Mouse (Mus musculus) megakaryocyte progenitor cell, adult 5-6 weeks (primary cell): Measurements from ENCODE around the gene Limd1. TPM values are rescaled to one million over a fixed set of nuclear protein-coding genes. Genes with fewer than 3 reads are reported as not detected.

Experiments
- ATAC-seq: replicated peaks from 2 replicates; pipeline ENCODE4 v1.8.0; 2016; ENCODE audit warnings: mild to moderate bottlenecking, moderate TSS enrichment, inconsistent platforms; ENCODE audit not compliant: poor library complexity
- total RNA-seq, 2 experiments: library from RNA; stranded (forward) in 1 of 2; stranded (reverse) in 1 of 2; fragments of 157-497, 149-512 nt in 1 of 2; fragments of 200-1000 nt in 1 of 2; gene quantifications; 2 replicates each; pipeline versions ENCODE4 v1.2.3 to v1.2.4; 2015 to 2017

The Limd1 gene
- total RNA-seq, 2 experiments from 2014 or later, result 19.0 to 24.6 TPM

DNA sequence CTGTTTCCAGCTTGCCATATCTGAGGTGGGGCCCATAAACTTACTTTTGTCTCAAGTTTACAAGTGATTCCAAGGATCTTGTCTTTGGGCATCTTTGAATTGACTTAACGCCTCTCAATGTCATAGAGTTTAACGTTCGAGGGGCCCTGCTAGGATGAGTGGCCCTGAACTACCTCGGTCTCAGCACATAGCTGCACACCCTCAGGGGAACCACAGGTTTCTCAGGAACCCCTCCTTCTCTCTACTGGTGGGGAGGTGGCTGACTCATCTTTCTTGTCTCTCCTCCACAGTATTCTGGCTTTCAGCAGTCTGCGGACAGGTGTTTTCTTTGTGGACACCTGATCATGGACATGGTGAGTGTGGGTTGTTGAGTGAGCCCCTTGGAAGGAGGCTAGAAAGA, 32.4 kb downstream of the Limd1 start:
- ATAC-seq, result no peak

DNA sequence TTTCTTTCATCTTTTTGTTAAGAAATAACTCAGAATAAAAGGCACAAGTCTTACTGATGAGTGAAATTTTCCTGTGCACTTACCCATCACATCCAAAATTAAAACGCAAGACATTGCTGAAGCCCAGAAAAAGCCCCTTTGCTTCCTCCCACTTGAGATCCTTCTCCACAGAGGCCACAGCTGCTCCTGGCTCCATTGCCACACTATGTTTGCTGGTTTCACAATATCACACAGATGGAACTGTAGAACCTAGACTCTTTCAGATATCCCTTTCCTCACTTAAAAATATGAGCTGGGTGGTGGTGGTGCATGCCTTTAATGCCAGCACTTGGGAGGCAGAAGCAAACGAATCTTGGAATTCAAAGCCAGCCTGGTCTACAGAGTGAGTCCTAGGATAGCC, 34.0 kb downstream of the Limd1 start:
- no peak for ATAC-seq

DNA sequence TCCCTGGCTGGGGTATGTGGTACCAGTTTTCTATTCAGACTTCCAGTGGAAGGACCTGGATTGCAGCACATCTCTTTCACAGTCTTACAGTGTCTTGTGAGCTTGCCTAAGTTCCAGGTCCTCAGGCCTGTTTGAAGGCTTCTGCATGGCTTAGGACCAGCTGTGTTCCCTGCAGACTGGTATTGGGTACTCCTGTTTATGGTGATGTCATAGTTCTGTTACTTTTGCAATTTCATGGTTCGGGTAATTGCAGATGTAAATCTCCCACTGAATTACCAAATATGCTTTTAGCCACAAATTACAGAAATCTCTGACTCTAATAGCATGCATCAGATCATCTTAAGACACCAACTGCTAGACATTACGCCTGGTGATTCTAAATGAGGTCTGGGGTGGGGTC, 36.6 kb downstream of the Limd1 start:
- peak; percentile 54 for ATAC-seq

DNA sequence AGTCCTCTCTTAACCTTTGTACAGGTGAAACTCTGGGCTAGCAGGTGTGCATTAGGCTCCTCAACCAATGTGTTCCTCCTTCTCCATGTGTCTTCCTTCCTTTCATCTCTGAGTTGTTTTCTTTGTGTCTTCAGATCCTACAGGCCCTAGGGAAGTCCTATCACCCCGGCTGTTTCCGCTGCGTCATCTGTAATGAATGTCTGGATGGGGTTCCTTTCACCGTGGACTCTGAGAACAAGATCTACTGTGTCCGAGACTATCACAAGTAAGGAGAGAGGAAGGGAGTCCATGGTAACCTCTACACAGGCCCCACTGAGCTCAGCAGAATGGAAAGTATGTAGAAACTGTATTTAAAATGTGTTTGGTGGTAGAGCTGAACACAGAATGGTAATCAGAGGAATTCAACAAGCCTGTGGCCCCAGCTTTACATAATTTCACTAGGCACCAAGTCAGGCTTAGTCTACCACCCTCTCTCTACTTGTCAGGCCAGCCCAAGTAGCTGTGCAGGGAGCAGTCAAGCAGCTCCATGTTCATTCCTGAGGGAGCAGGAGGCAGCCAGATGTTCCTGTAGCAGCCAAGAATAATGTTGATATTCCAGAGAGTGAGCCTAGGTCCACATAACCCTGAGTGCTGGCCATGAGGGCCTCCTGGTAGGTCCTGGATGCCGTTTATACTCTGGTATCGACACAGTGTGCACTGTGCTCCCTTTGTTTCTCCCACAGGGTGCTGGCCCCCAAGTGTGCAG, 38.3 kb downstream of the Limd1 start:
- no peak for ATAC-seq

DNA sequence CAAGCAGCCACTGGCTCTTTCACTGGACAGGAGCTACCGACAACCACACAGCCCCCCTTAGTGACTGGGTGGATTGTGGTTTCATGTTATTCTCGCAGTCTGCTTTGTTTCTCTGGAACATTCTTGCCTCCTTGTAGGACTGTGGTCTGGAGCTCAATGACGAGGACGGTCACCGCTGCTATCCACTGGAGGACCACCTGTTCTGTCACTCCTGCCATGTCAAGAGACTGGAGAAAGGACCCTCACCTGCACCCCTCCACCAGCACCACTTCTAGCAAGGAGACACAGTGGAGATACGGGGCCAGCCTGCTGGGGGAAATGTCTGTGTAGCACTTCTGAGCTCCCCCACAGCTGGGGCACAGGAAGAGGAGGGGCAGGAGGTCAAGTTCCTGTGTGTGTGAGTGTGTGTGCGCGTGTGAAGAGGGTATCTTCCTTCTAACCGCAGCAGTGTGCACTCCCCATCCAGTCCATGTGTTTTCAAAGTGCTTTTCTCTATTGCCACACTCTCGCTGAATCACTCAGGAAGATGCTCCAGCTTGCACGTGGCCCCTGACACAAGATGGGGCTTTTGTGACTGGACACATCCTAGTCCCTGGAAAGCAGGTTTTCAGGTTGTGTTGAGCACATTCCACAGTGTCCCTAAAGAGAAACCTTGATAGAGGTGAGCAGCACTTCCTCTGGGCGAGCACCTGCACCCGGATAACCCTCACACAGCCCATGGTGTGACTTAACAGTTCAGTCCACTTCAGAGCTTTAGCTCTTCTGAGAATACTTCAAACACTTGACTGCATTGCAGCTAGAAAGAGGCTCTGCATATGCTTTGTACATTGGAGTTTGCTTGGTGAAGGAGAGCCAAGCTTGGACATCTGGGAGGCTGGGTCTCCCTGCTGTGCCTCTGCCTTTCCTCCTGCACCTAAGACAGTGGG, 40.7 kb downstream of the Limd1 start:
- ATAC-seq, result peak; percentile 78

DNA sequence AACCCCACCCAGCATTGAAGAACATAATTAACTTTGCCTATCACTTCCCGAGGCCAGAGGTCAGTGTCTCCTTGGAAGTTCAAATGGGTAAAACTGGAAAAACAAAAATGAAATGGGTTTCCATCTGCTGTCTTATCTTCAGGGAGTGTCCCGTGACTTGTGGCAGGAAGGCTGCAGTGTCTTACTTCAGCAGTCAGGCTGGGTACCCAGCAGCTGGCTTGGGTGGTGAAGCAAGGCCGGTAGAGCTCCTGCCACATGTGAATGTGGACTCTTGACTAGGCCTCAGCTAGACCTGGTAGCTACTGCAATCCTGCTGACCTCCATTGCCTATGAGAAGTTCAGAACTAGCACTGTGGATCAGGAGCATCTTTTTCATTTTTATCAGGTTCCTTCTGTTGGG, 42.2 kb downstream of the Limd1 start:
- ATAC-seq, result no peak

DNA sequence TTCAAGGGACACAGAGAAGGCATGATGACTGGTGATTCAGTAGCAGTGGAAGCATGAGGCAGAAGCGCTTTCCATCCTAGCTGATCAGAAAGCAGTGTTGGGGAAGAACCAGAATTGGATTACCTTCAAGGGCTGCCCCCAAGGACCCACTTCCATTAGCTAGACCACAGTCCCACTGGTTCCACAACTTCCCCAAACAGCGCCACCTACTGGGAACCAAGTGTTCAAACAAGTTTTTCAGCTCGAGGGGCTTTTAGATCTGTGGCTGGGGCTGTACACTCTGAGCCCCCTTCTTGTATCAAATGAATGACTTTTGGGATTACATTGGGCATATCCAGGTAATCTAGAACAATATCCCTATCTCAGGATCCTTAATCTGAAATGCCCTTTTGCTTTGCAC, 45.2 kb downstream of the Limd1 start:
- peak; percentile 60 for ATAC-seq

DNA sequence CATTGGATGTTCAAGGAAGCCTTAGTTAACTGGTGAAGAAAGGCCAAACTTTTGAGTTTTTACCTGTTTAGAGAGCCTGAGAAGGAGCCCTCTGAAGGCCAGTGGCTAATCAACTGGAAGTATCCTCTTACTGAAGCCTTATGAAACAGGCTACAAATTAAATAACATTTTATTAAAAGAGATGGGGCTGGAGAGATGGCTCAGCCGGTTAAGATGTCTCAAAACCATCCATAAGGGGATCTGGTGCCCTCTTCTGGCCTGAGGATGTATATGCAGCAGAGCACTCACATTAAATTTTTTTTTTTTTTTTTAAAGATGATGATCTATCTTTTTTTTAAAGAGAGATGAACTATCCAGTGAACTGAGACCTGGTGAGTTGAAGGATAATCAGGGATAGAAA, 46.6 kb downstream of the Limd1 start:
- ATAC-seq, result 0 out of 2 replicates have a peak, but pooled peaks have one; percentile 15

DNA sequence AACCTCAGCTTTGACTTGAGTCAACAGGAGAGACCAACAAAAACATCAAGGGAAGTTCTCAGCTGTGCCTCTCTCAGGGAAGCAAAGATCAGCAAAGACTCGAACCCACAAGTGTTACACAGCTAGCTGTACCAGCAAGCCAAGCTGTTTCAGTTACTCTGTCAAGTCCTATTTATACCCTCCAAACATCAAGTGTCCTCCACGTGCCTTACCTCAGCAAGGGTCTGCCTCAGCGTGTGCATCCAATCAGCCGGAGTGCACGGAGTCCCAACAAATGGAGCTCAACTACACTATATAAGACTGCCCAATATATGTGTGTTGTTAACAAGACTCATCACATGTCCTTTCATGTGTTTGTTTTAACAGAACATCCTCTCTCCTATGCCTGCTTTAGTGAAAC, 48.0 kb downstream of the Limd1 start:
- ATAC-seq, result no peak

DNA sequence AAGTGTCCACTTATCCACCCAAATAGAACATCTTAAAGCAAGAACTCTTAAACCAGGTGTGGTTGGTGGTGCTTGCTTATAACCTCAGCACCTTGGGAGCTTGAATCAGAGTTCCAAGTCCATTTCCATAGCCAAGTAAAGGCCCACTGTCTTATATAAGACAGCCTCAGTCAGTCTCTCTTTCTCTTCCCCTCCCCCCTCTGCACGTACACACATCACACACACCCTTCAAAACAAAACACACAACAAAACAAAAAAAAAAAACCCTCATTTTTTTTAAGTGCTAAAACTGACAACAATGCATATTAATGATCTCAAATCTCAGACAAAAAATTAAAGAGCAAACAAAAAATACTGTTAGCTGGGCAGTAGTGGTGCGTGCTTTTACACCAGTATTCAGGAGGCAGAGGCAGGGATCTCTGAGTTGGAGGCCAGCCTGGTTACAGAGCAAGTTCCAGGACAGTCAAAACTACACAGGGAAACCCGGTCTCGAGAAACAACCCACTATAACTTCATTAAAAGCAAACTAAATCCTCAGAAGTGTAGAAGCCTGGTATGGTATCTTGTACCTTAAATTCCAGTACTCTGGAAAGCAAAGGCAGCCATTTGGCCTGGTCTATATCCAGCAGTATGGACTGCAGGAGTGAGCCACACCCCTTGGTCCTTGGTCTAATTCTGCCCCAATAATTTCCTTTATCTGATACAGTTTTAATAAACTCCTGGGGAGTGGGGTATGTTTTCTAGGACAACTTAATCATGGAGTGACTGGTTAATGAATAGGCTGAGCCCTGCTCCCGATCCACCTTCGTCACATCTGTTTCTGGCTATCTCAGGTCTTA, 49.8 kb downstream of the Limd1 start:
- ATAC-seq, result no peak

DNA sequence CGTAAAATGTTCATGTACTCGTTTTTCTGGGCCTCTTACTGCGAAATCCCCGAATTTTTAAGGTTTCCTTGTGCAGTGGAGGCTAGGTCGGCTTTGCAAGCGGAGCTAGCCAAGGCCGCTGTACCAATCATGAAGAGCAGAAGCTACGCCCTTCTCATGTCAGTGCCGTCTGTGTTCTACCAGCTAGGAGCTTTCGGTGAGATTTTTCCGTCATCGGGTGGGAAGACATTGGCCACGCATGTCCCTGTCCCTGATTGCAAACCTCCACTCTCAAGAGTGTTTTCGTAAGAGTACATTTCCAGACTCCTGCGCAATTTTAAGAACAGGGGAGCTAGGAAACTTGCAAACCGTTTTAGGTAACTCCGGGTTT, 50.4 kb downstream of the Limd1 start:
- peak; percentile 40 for ATAC-seq

DNA sequence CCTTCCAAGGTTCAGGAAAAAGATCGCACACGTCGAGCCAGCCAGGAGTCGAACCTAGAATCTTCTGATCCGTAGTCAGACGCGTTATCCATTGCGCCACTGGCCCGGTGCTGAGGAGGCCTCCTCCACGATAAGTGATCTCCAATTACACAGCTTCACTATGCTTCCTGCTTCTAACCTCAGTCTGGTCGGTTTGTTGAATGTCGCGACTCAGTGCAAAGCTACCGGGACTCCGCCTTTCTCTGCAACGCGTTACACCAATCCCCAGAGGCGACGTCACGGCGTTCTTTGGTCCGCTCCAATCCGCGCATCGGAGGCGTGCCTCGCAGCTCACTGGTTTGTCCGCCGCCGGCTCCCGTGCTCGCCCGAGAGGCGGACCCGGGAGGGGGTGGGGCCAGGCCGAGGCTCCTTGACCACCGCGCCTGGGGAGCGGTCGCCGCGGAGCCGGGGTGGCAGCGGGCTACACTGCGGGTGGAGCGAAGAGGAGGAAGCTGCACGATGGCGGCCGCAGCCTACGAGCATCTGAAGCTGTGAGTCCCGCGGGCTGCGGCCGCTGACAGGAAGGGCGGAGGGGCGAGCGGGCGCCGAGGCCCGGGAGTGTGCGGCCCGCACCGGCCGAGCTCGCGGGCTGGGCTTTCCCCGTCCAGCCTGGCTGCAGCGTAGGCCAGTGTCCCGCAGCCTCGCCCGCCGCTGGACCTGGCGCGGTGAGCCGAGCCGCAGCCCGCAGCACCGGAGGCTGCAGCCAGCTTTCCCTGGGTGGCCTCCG, 51.1 kb downstream of the Limd1 start, which contains the start of gene Sacm1l:
TSS of gene Sacm1l (plus strand) at position 368 of the 766 bp plus-strand sequence.
- peak; percentile 87 for ATAC-seq

DNA sequence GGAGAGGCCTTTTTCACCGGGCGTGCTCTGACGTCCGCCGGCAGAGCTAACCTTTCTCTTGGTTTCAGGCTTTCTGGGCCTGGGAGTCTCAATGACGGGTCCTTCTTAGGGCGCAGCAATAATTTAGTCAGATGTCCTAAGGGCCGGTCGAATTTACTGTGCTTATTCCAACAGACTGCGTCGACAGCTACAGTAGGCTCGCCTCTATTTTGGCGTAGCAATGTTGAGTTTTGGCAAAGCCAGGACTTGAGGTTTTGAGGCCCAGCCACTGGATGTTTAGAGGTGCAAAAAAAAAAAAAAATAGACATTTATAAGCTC, 51.6 kb downstream of the Limd1 start:
- ATAC-seq, result no peak

DNA sequence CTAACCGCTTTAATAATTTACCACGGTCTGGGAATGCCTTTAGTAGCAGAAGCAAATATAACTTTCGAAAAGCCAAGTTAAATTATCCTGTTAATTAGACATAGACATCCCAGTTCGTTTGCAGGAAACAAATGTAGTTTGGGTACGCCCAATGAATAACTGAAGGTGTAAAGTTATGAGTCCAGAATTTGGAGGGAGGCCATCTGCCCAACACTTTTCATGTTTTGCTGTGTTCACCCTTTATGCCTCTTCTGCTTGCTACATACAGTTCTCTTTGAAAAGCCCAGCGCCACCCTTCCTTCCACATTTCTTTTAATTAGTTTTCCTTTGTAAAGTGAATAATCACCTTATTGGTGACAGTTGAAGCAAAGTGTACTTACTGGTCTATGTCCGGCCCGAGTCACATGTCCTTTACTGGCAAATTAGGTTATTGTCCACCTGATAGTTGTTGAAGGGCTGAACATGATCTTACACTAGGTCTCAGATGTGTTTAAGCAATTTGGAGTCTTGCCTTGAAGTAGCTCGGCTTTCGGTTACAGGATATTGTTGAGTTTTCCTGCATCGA, 52.1 kb downstream of the Limd1 start:
- ATAC-seq, result no peak

DNA sequence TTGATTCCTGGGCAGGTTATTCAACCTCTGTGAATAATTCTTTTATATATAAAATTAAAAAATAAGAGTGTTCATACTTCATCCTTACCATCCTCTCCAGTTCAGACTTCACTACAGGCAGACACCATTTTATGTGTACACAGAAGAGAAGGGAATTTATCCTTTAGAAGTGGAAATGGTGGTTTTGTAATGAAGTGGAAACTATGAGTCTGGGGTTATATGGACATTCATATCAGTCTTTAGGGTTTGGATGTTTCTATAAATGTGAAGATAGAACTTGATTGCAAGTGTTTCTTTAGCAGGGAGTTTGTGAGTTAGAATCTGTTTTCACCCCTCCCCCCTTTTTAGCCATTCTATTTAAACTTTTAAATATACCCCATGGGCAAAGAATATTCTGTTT, 52.7 kb downstream of the Limd1 start:
- no peak for ATAC-seq

DNA sequence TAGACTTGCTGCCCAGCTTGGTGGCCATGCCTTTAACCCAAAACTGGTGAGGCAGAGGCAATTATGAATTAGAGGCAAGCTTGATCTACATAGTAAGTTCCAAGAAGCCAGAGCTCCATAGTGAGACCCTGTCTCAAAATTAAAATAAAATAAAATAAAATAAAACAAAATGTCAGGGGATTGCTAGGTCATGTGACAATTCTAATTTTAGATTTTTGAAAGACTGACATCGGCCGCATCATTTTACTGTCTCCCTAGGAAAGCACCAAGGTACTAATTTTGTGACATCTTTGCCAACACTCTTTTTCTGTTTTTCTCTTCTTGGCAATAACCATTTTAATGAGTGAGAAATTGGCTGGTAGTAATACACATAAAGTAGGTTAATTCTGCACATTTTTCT, 58.1 kb downstream of the Limd1 start:
- ATAC-seq, result no peak

DNA sequence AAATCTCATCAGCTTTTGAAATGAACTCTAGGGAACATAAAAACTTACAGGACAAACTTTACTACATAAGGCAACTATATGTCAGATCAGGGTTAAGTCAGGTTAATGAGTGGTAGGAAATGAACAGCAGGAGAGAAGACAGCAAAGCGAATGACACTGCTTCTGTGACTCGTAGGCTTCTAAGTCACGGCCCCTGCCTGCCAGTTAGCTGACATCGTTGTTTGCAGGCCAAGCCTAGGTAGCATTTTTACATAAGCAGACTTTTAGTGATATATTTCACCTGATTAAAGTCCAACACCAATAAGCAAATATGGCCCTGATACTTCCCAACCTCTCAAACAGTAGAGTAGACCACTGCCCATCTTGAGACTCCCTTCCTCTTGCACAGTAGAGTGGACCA, 59.7 kb downstream of the Limd1 start:
- no peak for ATAC-seq

DNA sequence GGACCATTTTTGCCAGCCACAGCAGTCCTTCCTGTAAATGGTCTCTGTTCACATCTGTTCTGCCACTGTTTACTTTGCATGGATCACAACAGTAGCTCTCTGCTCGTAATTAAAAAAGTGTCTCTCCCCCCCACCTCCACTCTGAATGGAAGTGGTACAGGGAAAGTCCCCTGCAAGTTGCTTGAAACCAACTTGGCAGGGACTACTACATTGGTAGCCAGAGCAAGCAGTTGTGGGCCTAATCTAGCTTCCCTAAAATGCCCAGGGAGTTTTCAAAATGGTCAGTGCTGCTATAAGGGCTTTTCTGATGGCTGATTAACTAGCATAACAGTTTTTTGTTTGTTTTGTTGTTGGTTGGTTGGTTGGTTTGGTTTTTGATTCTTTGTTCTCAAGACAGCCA, 60.6 kb downstream of the Limd1 start:
- ATAC-seq, result no peak

DNA sequence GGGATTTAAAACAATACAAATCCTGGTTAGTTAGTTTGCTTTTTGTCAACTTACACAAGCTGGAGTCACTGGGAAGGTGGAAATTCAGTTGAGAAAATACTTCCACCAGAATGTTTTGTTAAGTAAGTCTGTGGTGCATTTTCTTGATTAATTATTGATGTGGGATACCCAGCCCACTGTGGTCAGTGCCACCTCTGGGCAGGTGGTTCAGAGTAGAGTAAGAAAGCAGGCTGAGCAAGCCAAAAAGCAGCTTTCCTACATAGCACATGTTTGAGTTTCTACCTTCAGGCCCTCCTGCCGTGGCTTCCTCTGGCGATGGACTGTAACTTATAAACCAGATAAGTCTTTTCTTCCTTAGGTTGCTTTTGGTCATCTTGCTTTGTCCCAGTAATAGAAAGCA, 61.3 kb downstream of the Limd1 start:
- ATAC-seq, result no peak

DNA sequence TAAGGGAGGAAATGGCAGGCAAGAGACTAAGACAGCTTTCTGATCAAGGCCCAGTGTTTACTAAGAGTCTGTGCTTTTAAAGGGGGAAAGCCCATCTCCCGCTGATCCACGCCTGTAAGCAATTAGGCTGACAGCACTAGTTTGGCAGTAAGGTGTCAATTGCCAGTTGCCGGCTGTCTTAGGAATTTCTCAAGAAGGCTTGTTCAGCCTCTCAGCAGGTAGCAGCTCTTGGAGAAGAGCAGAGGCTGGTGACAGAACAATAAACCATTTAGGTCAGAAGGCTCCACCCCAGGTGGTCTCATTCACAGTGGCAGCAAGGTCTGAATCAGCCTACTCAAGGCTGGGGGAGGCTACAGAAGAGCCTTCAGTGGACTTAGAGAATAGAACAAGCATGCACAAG, 76.1 kb downstream of the Limd1 start:
- no peak for ATAC-seq
